Mouse (Mus musculus) forebrain, embryonic 11.5 days (tissue): ENCODE data around the gene Tmem178b. TPM values are rescaled to one million over a fixed set of nuclear protein-coding genes. Genes with fewer than 3 reads are reported as not detected.

Experiments used
- ATAC-seq: fragments of 200-750 bp; cut with Nextera tagmentation; replicated peaks from 2 replicates; pipeline ENCODE4 v1.8.0; 2017; ENCODE audit warnings: moderate TSS enrichment; ENCODE audit not compliant: low FRiP score
- DNase-seq: peaks from one replicate; pipeline ENCODE4 v3.0.0-alpha.2; 2017; ENCODE audit warnings: low spot score
- H3K27ac ChIP-seq: fragments of 300-500 bp; sonication (generic); 2 replicates; pipeline ENCODE4 v1.5.1; 2014; ENCODE audit warnings: low read depth, low read length
- H3K27me3 ChIP-seq: fragments of 300-500 bp; sonication (generic); 2 replicates; pipeline ENCODE4 v1.6.1; 2014; ENCODE audit warnings: mild to moderate bottlenecking, low read length, mixed read lengths; ENCODE audit not compliant: control insufficient read depth, insufficient read depth
- H3K36me3 ChIP-seq: fragments of 300-500 bp; sonication (generic); 2 replicates; pipeline ENCODE4 v1.6.1; 2014; ENCODE audit warnings: mild to moderate bottlenecking, low read length, moderate library complexity, mixed read lengths; ENCODE audit not compliant: control insufficient read depth, insufficient read depth
- H3K4me1 ChIP-seq: fragments of 300-500 bp; sonication (generic); replicated peaks from 2 replicates; pipeline ENCODE4 v1.6.1; 2014; ENCODE audit warnings: low read length, mixed read lengths; ENCODE audit not compliant: control insufficient read depth, insufficient read depth
- H3K4me2 ChIP-seq: fragments of 300-500 bp; sonication (generic); 2 replicates; pipeline ENCODE4 v1.6.1; 2014; ENCODE audit warnings: low read depth, mild to moderate bottlenecking, low read length, moderate library complexity, mixed read lengths; ENCODE audit not compliant: severe bottlenecking
- H3K4me3 ChIP-seq: fragments of 300-500 bp; sonication (generic); 2 replicates; pipeline ENCODE4 v1.5.1; 2014; ENCODE audit warnings: low read depth, low read length
- H3K9ac ChIP-seq: fragments of 300-500 bp; sonication (generic); 2 replicates; pipeline ENCODE4 v1.6.1; 2014; ENCODE audit warnings: low read length
- H3K9me3 ChIP-seq: fragments of 300-500 bp; sonication (generic); 2 replicates; pipeline ENCODE4 v1.6.1; 2016; ENCODE audit warnings: low read length, mixed read lengths; ENCODE audit not compliant: control insufficient read depth
- WGBS: fragments of 180-500 bp; shearing (Covaris S2); extraction: QIAGEN DNeasy Blood & Tissue Kit; methylation state at CpG from one replicate; pipeline ENCODE4 v1.1.7; 2014; 5-methylcytosine and 5-hydroxymethylcytosine counted together
- polyA plus RNA-seq: library from polyadenylated mRNA; unstranded; fragments of >200 nt; fragmentation: Nextera tagmentation; extraction: Ambion mirVana; gene quantifications from 2 replicates; pipeline ENCODE4 v1.2.1, GENCODE M21; 2014

Gene Tmem178b
- polyA plus RNA-seq, 1 experiment from 2014 or later: 7.4 TPM

GRCm38 (mm10) chr6:40128716-40129115 is 255.6 kb downstream of the Tmem178b start:
- ATAC-seq (no peak), DNase-seq (no peak)
- Histone ChIP-seq H3K4me1 (no peaks in the 10 kb centered on the region), H3K4me2 (no peak overlapping the region), H3K9me3 (no peaks in the 10 kb centered on the region), H3K9ac (no peak overlapping the region), H3K36me3 (no peaks in the 10 kb centered on the region), H3K27me3 (no peaks in the 10 kb centered on the region), H3K27ac (no peak overlapping the region), H3K4me3 (no peak overlapping the region)
- WGBS: 85% methylated on average over 6 of the region's 6 CpGs

GRCm38 (mm10) chr6:40131936-40132335 is 258.9 kb downstream of the Tmem178b start:
- ATAC-seq: no peak
- 82% methylated on average over 1 of the region's 1 CpGs for WGBS

GRCm38 (mm10) chr6:40133436-40133835 is 260.4 kb downstream of the Tmem178b start:
- H3K4me3 ChIP-seq: no peak overlapping the region
- ATAC-seq: no peak

More at GRCm38 (mm10) chr6:40131936-40132335, 258.9 kb downstream of the Tmem178b start:
- Histone ChIP-seq H3K9ac (no peak overlapping the region), H3K27ac (no peak overlapping the region), H3K36me3 (no peaks in the 10 kb centered on the region), H3K9me3 (no peaks in the 10 kb centered on the region), H3K4me1 (no peaks in the 10 kb centered on the region), H3K4me3 (no peak overlapping the region), H3K27me3 (no peaks in the 10 kb centered on the region), H3K4me2 (no peak overlapping the region)
- no peak for DNase-seq

GRCm38 (mm10) chr6:40135716-40136115 is 262.6 kb downstream of the Tmem178b start:
- Histone ChIP-seq H3K27me3 (no peaks in the 10 kb centered on the region), H3K36me3 (no peaks in the 10 kb centered on the region), H3K4me3 (no peak overlapping the region), H3K4me2 (no peak overlapping the region), H3K9me3 (no peaks in the 10 kb centered on the region), H3K4me1 (peaks cover 8% of the 10 kb centered on the region), H3K9ac (no peak overlapping the region), H3K27ac (no peak overlapping the region)
- 82% methylated on average over 6 of the region's 6 CpGs for WGBS
- ATAC-seq: no peak
- no peak for DNase-seq

More at GRCm38 (mm10) chr6:40133436-40133835, 260.4 kb downstream of the Tmem178b start:
- H3K27ac ChIP-seq: no peak overlapping the region
- H3K36me3 ChIP-seq: no peaks in the 10 kb centered on the region
- H3K4me2 ChIP-seq: no peak overlapping the region
- DNase-seq: no peak
- H3K9ac ChIP-seq: no peak overlapping the region
- whole genome bisulfite sequencing: 88% methylated on average over 6 of the region's 6 CpGs
- H3K4me1 ChIP-seq: peaks cover 8% of the 10 kb centered on the region
- no peaks in the 10 kb centered on the region for H3K9me3 ChIP-seq
- no peaks in the 10 kb centered on the region for H3K27me3 ChIP-seq

GRCm38 (mm10) chr6:40137346-40137745 is 264.3 kb downstream of the Tmem178b start:
- H3K27ac ChIP-seq: no peak overlapping the region

GRCm38 (mm10) chr6:40137831-40138520 is 264.9 kb downstream of the Tmem178b start:
- no peak overlapping the region for H3K4me3 ChIP-seq
- peak; percentile 35; the same call in 1 of the 2 replicates for ATAC-seq
- 48% methylated on average over 7 of the region's 7 CpGs for WGBS
- H3K9me3 ChIP-seq: no peaks in the 10 kb centered on the region
- H3K4me2 ChIP-seq: no peak overlapping the region
- no peak for DNase-seq
- H3K36me3 ChIP-seq: no peaks in the 10 kb centered on the region
- H3K9ac ChIP-seq: no peak overlapping the region
- H3K27me3 ChIP-seq: no peaks in the 10 kb centered on the region
- H3K4me1 ChIP-seq: peaks cover 8% of the 10 kb centered on the region
- peak overlapping the region; percentile 46 for H3K27ac ChIP-seq

More at GRCm38 (mm10) chr6:40137346-40137745, 264.3 kb downstream of the Tmem178b start:
- H3K9me3 ChIP-seq: no peaks in the 10 kb centered on the region
- H3K4me3 ChIP-seq: no peak overlapping the region
- peaks cover 8% of the 10 kb centered on the region for H3K4me1 ChIP-seq
- WGBS: 30% methylated on average over 6 of the region's 6 CpGs
- H3K27me3 ChIP-seq: no peaks in the 10 kb centered on the region
- no peak overlapping the region for H3K9ac ChIP-seq
- ATAC-seq (peak; percentile 79), DNase-seq (no peak)
- no peaks in the 10 kb centered on the region for H3K36me3 ChIP-seq
- no peak overlapping the region for H3K4me2 ChIP-seq

- Histone ChIP-seq H3K9me3 (no peaks in the 10 kb centered on the region), H3K9ac (no peak overlapping the region), H3K4me1 (peaks cover 6% of the 10 kb centered on the region), H3K27me3 (no peaks in the 10 kb centered on the region), H3K36me3 (no peaks in the 10 kb centered on the region), H3K4me3 (no peak overlapping the region), H3K27ac (no peak overlapping the region), H3K4me2 (no peak overlapping the region)
- no peak for ATAC-seq
- WGBS: 73% methylated on average over 5 of the region's 5 CpGs
- DNase-seq: no peak
These were observed 269.5 kb downstream of the Tmem178b start for GRCm38 (mm10) chr6:40142582-40142981.

- H3K9ac ChIP-seq: no peak overlapping the region
These were observed 271.3 kb downstream of the Tmem178b start for GRCm38 (mm10) chr6:40144371-40144770.

GRCm38 (mm10) chr6:40145601-40146000 is 272.5 kb downstream of the Tmem178b start:
- ATAC-seq: no peak
- 92% methylated on average over 3 of the region's 3 CpGs for WGBS
- no peaks in the 10 kb centered on the region for H3K27me3 ChIP-seq
- H3K4me2 ChIP-seq: no peak overlapping the region
- no peak overlapping the region for H3K4me3 ChIP-seq
- no peak overlapping the region for H3K27ac ChIP-seq
- no peak for DNase-seq
- H3K9ac ChIP-seq: no peak overlapping the region
- H3K9me3 ChIP-seq: no peaks in the 10 kb centered on the region
- H3K36me3 ChIP-seq: no peaks in the 10 kb centered on the region
- H3K4me1 ChIP-seq: no peaks in the 10 kb centered on the region

More at GRCm38 (mm10) chr6:40144371-40144770, 271.3 kb downstream of the Tmem178b start:
- H3K9me3 ChIP-seq: no peaks in the 10 kb centered on the region
- H3K36me3 ChIP-seq: no peaks in the 10 kb centered on the region
- H3K27me3 ChIP-seq: no peaks in the 10 kb centered on the region
- ATAC-seq: no peak
- no peak overlapping the region for H3K27ac ChIP-seq
- 87% methylated on average over 9 of the region's 9 CpGs for WGBS
- H3K4me1 ChIP-seq: no peaks in the 10 kb centered on the region
- no peak for DNase-seq
- H3K4me2 ChIP-seq: no peak overlapping the region
- H3K4me3 ChIP-seq: no peak overlapping the region
